Mouse (Mus musculus) mouse embryonic stem cell (cell line): ENCODE data around the gene Fgd1.

Experiments used
- in situ Hi-C, 2 experiments: fragments of 300-500 bp; cut with MboI; formaldehyde crosslinking; loops; 1 replicate in 1 of 2; 3 replicates in 1 of 2; pipeline ENCODE4 v1.14.3; 2019 to 2020; ENCODE audit warnings: low sequenced_read_pairs in 2 of 2, low pct_unique_long_range_greater_than_20kb in 1 of 2, mixed read lengths in 1 of 2; ENCODE audit not compliant: unreplicated experiment in 1 of 2

Fgd1 gene

GRCm38 (mm10) chrX:151076007-151076406 is 30.1 kb downstream of the Fgd1 start:
- in situ Hi-C loops: no loop called here

- in situ Hi-C loops: no loop called here
Measured at GRCm38 (mm10) chrX:151076941-151077485, 31.1 kb downstream of the Fgd1 start.

GRCm38 (mm10) chrX:151085599-151085998 is 39.6 kb downstream of the Fgd1 start:
- in situ Hi-C loops: loop anchor here (5.0 to 10.0 kb wide), 2 partner anchors 88 to 101 kb away; no protein-coding TSS in a partner anchor

- in situ Hi-C loops: loop anchor here (5.0 to 10.0 kb wide), 2 partner anchors 90 to 103 kb away; no protein-coding TSS in a partner anchor
Measured at GRCm38 (mm10) chrX:151087418-151087817, 41.5 kb downstream of the Fgd1 start.

- in situ Hi-C loops: no loop called here
Measured at GRCm38 (mm10) chrX:151096171-151097058, 50.5 kb downstream of the Fgd1 start, which contains the start of gene Tsr2. Tsr2 (minus strand) TSS chrX:151096543.

- in situ Hi-C loops: loop anchor here in 1 of 2 experiments (25.0 kb wide), 1 partner anchor 595 kb away; no protein-coding TSS in a partner anchor
Measured at GRCm38 (mm10) chrX:151107301-151108067, 61.5 kb downstream of the Fgd1 start.

GRCm38 (mm10) chrX:151116795-151117194 is 70.8 kb downstream of the Fgd1 start:
- in situ Hi-C loops: loop anchor here in 1 of 2 experiments (25.0 kb wide), 1 partner anchor 604 kb away; no protein-coding TSS in a partner anchor

- in situ Hi-C loops: loop anchor here in 1 of 2 experiments (25.0 kb wide), 1 partner anchor 605 kb away; no protein-coding TSS in a partner anchor
Measured at GRCm38 (mm10) chrX:151117432-151117831, 71.5 kb downstream of the Fgd1 start.

- in situ Hi-C loops: loop anchor here in 1 of 2 experiments (25.0 kb wide), 1 partner anchor 612 kb away; no protein-coding TSS in a partner anchor
Measured at GRCm38 (mm10) chrX:151123933-151124332, 78.0 kb downstream of the Fgd1 start.

GRCm38 (mm10) chrX:151130493-151130892 is 84.5 kb downstream of the Fgd1 start:
- in situ Hi-C loops: no loop called here

GRCm38 (mm10) chrX:151132785-151133184 is 86.8 kb downstream of the Fgd1 start:
- in situ Hi-C loops: no loop called here
